Mouse (Mus musculus): ENCODE results near the gene Kcnh4. TPM values are rescaled to one million over a fixed set of nuclear protein-coding genes. Genes with fewer than 3 reads are reported as not detected.

The Kcnh4 gene
- 0.05 TPM in 2 replicates for polyA plus RNA-seq (2015; fragmentation: Nextera tagmentation; extraction: Ambion mirVana)

DNA sequence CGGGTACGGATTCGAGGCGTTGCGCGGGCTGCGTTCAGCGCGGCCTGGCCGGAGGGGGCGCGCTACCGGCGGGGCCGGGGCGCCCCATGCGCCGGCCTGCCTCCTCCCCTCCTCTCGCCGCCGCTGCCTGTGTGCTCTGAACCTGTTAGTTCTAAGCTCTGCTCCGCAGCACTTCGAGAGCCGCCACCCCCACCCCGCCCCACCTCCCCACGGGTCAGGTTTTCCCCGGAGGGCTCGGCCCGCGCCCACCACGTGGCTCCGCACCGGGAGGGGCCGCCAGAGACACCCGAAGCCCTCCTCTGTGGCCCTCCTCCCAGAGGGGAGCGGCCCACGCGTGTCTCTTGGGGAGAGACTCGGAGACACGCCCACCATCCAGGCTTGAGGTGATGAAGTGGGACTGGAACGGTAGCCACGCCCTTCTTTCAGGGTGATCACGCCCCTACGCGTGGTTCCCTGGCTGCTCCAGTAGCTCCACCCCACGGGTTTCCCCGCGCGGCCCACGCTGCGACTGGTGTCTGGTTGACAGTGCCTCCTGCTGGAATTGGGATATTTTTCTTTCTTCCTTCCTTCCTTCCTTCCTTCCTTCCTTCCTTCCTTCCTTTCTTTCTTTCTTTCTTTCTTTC, at the start of gene Kcnh4:
TSS of gene Kcnh4 (minus strand) at position 332 of the 623 bp plus-strand sequence.

DNA sequence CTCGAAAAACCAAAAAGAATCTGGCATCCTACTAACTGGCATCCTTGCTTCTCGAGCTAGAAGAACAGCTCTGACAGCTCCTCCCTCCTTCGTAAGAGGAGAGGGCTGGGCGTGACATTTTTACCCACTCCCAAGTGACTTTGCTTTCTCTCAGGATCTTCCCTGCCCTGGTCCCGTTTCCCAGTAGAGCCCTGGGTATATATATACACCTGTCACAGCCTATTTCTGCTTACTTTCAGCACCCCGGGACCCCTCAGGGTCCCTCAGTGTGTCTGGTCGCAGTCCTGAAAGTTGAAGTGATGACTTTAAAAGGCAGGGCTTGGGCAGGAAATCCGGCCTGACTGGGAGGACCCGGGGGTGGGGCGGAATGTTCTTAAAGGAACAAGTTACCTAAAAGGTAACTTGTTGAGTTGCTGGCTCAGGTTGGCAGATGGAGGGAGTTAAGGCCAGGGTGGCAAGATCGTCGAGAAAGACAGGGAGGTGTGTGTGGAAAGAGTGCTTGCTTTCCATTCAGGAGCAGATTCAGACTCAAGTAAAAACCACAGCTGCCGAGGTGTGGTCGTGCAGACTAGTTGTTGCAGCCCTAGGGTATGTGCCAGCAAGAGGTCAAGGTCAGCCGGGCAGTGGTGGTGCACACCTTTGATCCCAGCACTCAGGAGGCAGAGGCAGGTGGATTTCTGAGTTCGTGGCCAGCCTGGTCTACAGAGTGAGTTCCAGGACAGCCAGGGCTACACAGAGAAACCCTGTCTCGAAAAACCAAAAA, 11.1 kb upstream of the Kcnh4 start, which contains the start of gene Ghdc:
TSS of gene Ghdc (minus strand) at position 312 of the 763 bp plus-strand sequence.

GRCm38 (mm10) chr11:100762831-100763230, 3.1 kb upstream of the Kcnh4 start, which contains the start of gene Hcrt:
Gene Hcrt (minus strand): TSS chr11:100762931.

DNA sequence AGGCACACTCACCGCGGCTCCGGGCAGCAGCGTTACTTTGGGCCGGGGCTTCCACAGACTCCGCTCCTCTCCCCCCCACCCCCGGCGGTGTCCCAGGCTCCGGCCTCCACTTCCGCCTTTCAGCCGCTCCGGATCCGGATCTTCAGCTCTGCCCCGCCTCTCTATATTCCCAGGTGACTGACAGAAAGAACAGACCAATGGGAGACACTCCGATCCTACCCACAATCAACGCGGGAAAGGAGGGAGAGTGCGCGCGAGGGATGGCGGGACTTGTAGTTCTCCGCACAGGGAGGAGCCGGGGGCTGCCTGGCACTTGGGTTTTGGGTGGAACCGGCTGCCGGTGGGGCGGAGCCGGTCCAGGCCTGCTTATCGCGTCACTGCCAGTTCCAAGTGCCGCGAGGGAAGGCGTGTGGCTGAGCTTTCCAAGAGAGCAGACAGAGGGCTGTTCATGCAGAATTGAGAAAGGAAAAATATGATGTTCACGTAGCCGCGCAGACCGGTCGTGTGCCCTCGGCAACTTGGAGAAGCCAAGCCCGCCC, 21.6 kb downstream of the Kcnh4 start, which contains the start of gene Rab5c:
TSS of gene Rab5c (minus strand) at position 150 of the 539 bp plus-strand sequence.

DNA sequence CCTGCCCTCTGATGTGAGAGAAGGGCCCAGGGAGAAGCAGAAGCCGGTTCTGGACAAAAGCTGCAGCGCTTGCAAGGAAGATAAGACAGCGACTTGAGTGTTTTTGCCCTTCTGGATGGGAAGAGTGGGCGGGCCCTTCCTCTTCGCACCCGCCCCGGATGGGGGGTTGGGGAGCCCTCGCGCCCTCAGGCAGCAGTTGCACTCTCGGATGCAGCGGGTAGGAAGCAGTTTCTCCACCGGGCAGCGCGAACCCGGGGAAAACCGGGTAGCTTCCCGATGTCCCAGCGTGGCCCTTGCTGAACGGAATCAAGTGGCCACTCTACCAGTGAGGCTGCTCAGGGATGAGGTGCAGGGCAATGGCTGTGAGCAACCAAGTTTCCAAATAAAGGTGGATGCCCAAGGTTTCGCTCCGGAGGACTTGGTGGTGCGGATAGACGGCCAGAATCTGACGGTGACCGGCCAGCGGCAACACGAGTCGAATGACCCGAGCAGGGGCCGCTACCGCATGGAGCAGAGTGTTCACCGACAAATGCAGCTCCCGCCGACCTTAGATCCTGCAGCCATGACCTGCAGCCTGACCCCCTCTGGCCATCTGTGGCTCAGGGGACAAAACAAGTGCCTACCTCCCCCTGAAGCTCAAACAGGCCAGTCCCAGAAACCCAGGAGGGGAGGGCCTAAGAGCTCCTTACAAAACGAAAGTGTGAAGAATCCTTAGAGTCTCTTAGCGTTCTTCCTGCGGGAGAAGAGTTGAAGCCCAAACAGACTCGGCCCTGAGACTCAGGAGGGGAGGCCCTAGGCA, 45.8 kb downstream of the Kcnh4 start, which contains the start of gene Hspb9:
TSS of gene Hspb9 (plus strand) at position 116 of the 799 bp plus-strand sequence.

DNA sequence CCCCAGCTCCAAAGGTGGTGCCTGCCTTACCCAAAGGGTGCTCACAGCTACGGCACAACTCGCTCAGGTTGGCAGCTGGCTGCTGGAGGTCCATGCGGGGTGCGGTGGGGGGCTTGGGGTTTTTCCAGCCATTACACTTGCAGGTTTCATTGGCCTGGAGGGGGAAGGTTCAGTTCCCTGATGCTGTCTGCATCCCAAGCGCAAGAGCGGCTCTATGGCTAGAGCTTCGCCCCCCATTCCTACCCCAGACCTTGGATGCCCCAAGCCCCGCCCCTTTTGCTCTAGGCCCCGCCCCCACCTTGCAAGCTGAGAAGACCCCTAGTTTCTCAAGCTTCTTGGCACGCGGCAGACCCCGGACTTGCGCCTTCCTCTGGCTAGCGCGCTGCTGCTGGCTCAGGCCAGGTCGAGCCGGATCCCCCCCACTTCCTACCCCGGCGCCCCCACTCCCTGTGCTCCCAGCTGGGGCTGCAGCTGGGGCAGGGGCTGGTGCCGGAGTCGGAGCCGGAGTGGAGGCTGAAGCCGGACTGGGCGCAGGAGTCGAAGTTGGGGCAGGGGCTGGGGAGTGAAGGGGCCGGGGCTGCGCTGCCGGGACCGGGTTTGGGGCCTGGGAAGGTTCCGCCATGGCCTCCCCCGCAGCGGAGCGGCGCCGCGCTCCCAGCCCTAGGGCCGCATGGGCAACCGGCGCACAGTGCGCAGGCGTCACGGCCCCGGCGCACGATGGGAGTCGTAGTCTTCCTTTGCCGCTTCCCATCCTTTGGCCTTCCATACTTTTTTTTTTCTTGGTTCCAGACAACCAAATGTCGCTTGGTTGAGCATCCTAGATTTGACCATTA, 47.7 kb downstream of the Kcnh4 start, which contains the start of gene Kat2a:
TSS of gene Kat2a (minus strand) at position 683 of the 833 bp plus-strand sequence.

GRCm38 (mm10) chr11:100703851-100704531, 55.8 kb downstream of the Kcnh4 start, which contains the start of gene Dhx58:
Gene Dhx58 (minus strand): TSS chr11:100704271.

DNA sequence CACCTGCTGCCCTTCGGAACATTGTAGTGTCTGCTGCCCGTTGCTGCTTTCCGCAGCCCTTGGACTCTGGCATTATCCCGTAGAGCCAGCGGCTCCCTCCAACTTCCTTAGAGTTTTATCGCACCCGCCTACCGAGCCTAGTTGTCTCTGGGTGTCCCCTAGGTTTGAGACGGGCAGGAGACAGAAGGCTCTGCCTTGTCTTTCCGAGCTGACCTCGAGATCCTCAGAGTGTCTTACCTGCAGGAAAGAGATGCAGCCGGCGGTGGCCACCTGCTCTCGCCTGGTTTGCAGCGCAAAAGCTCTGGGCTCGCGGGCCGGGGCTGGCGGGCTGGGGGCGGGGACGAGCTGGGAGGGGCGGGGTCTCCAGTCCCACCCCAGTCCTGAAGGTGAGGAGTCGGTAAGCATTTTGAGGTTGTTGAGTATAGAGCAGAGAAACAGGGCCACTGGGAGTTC, 67.6 kb downstream of the Kcnh4 start, which contains the start of gene Zfp385c:
TSS of gene Zfp385c (minus strand) at position 292 of the 453 bp plus-strand sequence.

Other genes starting within 250 kb of the Kcnh4 start
- 36.3 and 40.0 TPM in 2 replicates for gene Acly, start 231.9 kb downstream of the Kcnh4 start, polyA plus RNA-seq (2015; fragmentation: Nextera tagmentation; extraction: Ambion mirVana)
- 0.22 TPM in 2 replicates for gene Ttc25, start 214.3 kb downstream of the Kcnh4 start, polyA plus RNA-seq (2015; fragmentation: Nextera tagmentation; extraction: Ambion mirVana)
- gene Cnp, start 185.0 kb downstream of the Kcnh4 start, polyA plus RNA-seq (2015; fragmentation: Nextera tagmentation; extraction: Ambion mirVana) = 33.2 and 40.8 TPM in 2 replicates
- gene Nkiras2, start 140.7 kb downstream of the Kcnh4 start, polyA plus RNA-seq (2015; fragmentation: Nextera tagmentation; extraction: Ambion mirVana) = 22.4 and 25.7 TPM in 2 replicates
- gene Dnajc7, start 139.8 kb downstream of the Kcnh4 start, polyA plus RNA-seq (2015; fragmentation: Nextera tagmentation; extraction: Ambion mirVana) = 88.8 and 94.0 TPM in 2 replicates
- gene Zfp385c, start 67.5 kb downstream of the Kcnh4 start, polyA plus RNA-seq (2015; fragmentation: Nextera tagmentation; extraction: Ambion mirVana) = 0.15 and 0.22 TPM in 2 replicates
- gene Dhx58, start 55.7 kb downstream of the Kcnh4 start, polyA plus RNA-seq (2015; fragmentation: Nextera tagmentation; extraction: Ambion mirVana) = 6.6 and 10.1 TPM in 2 replicates
- gene Kat2a, start 47.5 kb downstream of the Kcnh4 start, polyA plus RNA-seq (2015; fragmentation: Nextera tagmentation; extraction: Ambion mirVana) = 18.7 and 20.4 TPM in 2 replicates
- 0.35 and 0.42 TPM in 2 replicates for gene Hspb9, start 46.1 kb downstream of the Kcnh4 start, polyA plus RNA-seq (2015; fragmentation: Nextera tagmentation; extraction: Ambion mirVana)
- gene Rab5c, start 21.7 kb downstream of the Kcnh4 start, polyA plus RNA-seq (2015; fragmentation: Nextera tagmentation; extraction: Ambion mirVana) = 22.0 and 24.2 TPM in 2 replicates
- not detected in 2 replicates for gene Hcrt, start 3.0 kb upstream of the Kcnh4 start, polyA plus RNA-seq (2015; fragmentation: Nextera tagmentation; extraction: Ambion mirVana)
- 2.0 and 3.3 TPM in 2 replicates for gene Ghdc, start 11.0 kb upstream of the Kcnh4 start, polyA plus RNA-seq (2015; fragmentation: Nextera tagmentation; extraction: Ambion mirVana)
- gene Stat5b, start 90.8 kb upstream of the Kcnh4 start, polyA plus RNA-seq (2015; fragmentation: Nextera tagmentation; extraction: Ambion mirVana) = 24.3 and 28.0 TPM in 2 replicates
- gene Stat5a, start 99.4 kb upstream of the Kcnh4 start, polyA plus RNA-seq (2015; fragmentation: Nextera tagmentation; extraction: Ambion mirVana) = 17.4 and 18.3 TPM in 2 replicates
- 34.4 and 39.7 TPM in 2 replicates for gene Stat3, start 179.6 kb upstream of the Kcnh4 start, polyA plus RNA-seq (2015; fragmentation: Nextera tagmentation; extraction: Ambion mirVana)
- gene Cavin1, start 210.9 kb upstream of the Kcnh4 start, polyA plus RNA-seq (2015; fragmentation: Nextera tagmentation; extraction: Ambion mirVana) = 119 and 141 TPM in 2 replicates
- 47.9 and 54.7 TPM in 2 replicates for gene Atp6v0a1, start 249.5 kb upstream of the Kcnh4 start, polyA plus RNA-seq (2015; fragmentation: Nextera tagmentation; extraction: Ambion mirVana)

All from spleen, postnatal 0 days (tissue).